Mouse (Mus musculus) lung, postnatal 25 days (tissue): ENCODE measurements at regions not wholly inside any gene's neighbourhood (a gene's known extent, or its start where the extent isn't known, plus 50 kb on each side); places are given as distances from the start of the nearest gene placed in this dataset.

Experiments used
- DNase-seq: peaks from one replicate; pipeline ENCODE4 v3.0.0; 2022; ENCODE audit warnings: low spot score

GRCm38 (mm10) chr1:15155046-15155445 is 938.1 kb downstream of the 4930444P10Rik start:
- no peak for DNase-seq

GRCm38 (mm10) chr1:15153952-15154351 is 939.2 kb downstream of the 4930444P10Rik start:
- DNase-seq = no peak

GRCm38 (mm10) chr1:15143922-15144591 is 949.1 kb downstream of the 4930444P10Rik start:
- DNase-seq = no peak

GRCm38 (mm10) chr1:15118462-15118861 is 974.7 kb downstream of the 4930444P10Rik start:
- no peak for DNase-seq

GRCm38 (mm10) chr1:15111420-15111819 is 981.7 kb downstream of the 4930444P10Rik start:
- no peak for DNase-seq

- no peak for DNase-seq
Observed at GRCm38 (mm10) chr1:15070331-15070730, 1022.8 kb downstream of the 4930444P10Rik start.

- DNase-seq = no peak
Observed at GRCm38 (mm10) chr1:15034047-15034446, 1059.1 kb downstream of the 4930444P10Rik start.

GRCm38 (mm10) chr1:15018460-15018779 is 1074.7 kb downstream of the 4930444P10Rik start:
- no peak for DNase-seq

GRCm38 (mm10) chr1:15017689-15018459 is 1075.3 kb downstream of the 4930444P10Rik start:
- no peak for DNase-seq

- DNase-seq = peak; percentile 31
Observed at GRCm38 (mm10) chr1:15007663-15008344, 1085.3 kb downstream of the 4930444P10Rik start.

GRCm38 (mm10) chr1:14995348-14995747 is 1097.8 kb downstream of the 4930444P10Rik start:
- DNase-seq = no peak

GRCm38 (mm10) chr1:14980093-14980711 is 1112.9 kb downstream of the 4930444P10Rik start:
- DNase-seq = no peak
